Comparison of ENCODE assay signal across 8 mouse cellular contexts in the genomic region with DNA sequence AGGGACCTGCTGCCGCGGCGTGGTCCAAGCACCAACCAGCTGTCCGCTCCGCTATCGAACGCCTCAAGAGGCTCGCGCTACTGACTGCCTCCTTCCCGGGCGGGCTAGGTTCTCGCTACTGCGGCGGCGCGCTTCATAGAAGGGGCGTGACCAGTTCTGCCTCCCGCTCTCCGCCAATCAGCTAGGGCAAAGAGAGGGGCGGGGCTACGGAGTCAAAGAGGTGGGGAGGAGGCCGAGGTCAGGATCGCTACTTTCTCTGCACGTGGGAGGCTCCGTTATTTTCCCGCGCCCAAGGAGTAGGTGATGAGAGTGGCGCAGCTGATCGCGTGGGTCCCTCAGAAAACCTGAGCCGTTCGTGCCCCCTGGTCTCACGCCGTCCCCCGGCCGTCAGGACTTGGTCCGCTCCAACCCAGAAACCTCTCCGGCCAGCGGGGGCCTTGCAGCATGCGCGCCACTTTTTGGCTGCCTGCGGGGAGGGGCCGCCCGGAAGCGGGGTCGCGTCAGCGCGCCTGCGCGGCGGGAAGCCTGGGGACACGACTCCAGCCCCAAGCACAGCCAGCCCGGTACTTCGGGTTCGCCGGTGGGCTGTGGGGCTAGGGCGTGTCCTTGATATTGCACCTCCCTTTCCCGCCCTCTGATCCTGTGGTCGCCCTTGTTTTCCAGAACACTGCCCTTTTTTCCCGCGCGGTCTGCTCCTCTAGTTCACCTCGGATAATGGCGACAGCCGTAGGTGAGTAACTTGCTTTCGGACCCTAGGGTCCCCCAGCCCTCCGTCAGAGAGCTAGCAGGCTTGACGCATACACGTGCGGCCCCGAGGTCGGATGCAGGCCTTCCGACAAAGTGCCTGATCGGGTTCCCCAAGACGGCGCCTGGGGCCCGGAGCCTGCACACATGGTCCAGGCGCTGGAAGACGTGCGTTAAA. TPM values are rescaled to one million over a fixed set of nuclear protein-coding genes. Genes with fewer than 3 reads are reported as not detected.
DNase-seq lines count a peak whose midpoint lies in the region; ATAC-seq and TF ChIP-seq lines count a peak whose summit lies in the region.

A gene (plus strand): TSS at position 202 of the 922 bp plus-strand sequence.
A gene (minus strand): TSS at position 473 of the 922 bp plus-strand sequence.

- peak within 1 kb of the TSS; percentile 91 for H3K4me3 ChIP-seq in gastrocnemius, adult 2 months
- H3K4me3 ChIP-seq in megakaryocyte, embryonic 14.5 days (replicated peaks), result peak within 1 kb of the TSS; percentile 100

- peak; percentile 85 for ATAC-seq in common myeloid progenitor, adult 5-6 weeks (replicated peaks; ENCODE audit: low read depth, poor library complexity, severe bottlenecking)

- H3K27me3 ChIP-seq in megakaryocyte, embryonic 14.5 days (replicated peaks), result no peaks in the 10 kb centered on the region

- H3K9me3 ChIP-seq in megakaryocyte, embryonic 14.5 days, result no peaks in the 10 kb centered on the region

- no peak for TF ChIP-seq CTCF in gastrocnemius, adult 2 months (IDR thresholded peaks at IDR 0.05)

- peak within 1 kb of the TSS; percentile 99 for H3K27ac ChIP-seq in gastrocnemius, adult 2 months

- peak; percentile 99 for DNase-seq in ZHBTc4 (ENCODE audit: low read depth, low spot score)
- DNase-seq in gastrocnemius, adult 2 months, result peak; percentile 99
- DNase-seq in hindlimb bud, embryonic 11.5 days (ENCODE audit: extremely low spot score, low read depth, low spot score), result peak; percentile 82
- DNase-seq in left cerebral cortex, adult 8-10 months (ENCODE audit: low spot score in 2 of 2), result peak; percentile 89 to 96
- DNase-seq in right cerebral cortex, postnatal 10 days (ENCODE audit: low spot score in 2 of 2), result peak; percentile 98 to 99
- DNase-seq in urinary bladder, postnatal 25 days (ENCODE audit: low spot score), result peak; percentile 97

- H3K36me3 ChIP-seq in megakaryocyte, embryonic 14.5 days (replicated peaks; ENCODE audit: low read length), result peaks cover 23% of the 10 kb centered on the region

- H3K4me1 ChIP-seq in megakaryocyte, embryonic 14.5 days, result peaks cover 67% of the 10 kb centered on the region

- intact Hi-C loops in gastrocnemius, adult 2 months (cut with DNase I), result loop anchor here (2.0 kb wide), 1 partner anchor 47 kb away; a partner anchor contains a TSS

RNA-seq across cellular contexts. Expression of the first gene that starts in this region (rescaled TPM):
- 443 and 504 TPM in 2 replicates for total RNA-seq in common myeloid progenitor, adult 5-6 weeks (2017)
- 100 to 1,000 TPM; 129 to 139 TPM for total RNA-seq in gastrocnemius, adult 2 months (2021)
- 100 to 1,000 TPM; 101 to 109 (median 107) TPM for total RNA-seq in left cerebral cortex, adult 8-10 months (2022)
- polyA plus RNA-seq in megakaryocyte, embryonic 14.5 days (2012; ENCODE audit: insufficient read depth, low replicate concordance), result 2.7 and 25.3 TPM in 2 replicates

RNA-seq across cellular contexts. Expression of the second gene that starts in this region (rescaled TPM):
- 104 TPM in 2 replicates for total RNA-seq in common myeloid progenitor, adult 5-6 weeks (2017)
- 10 to 100 TPM; 21.2 to 21.8 TPM for total RNA-seq in gastrocnemius, adult 2 months (2021)
- total RNA-seq in left cerebral cortex, adult 8-10 months (2022), result 10 to 100 TPM; 16.2 to 20.3 (median 17.9) TPM
- 0.50 and 4.0 TPM in 2 replicates for polyA plus RNA-seq in megakaryocyte, embryonic 14.5 days (2012; ENCODE audit: insufficient read depth, low replicate concordance)

Comparison
In these comparisons a context has a peak if more than half of its experiments do, and no peak if none do; other contexts are left out.
1. Peak in every context shown above with its lines: DNase-seq, ATAC-seq, H3K4me3 ChIP-seq and H3K27ac ChIP-seq.